Mouse (Mus musculus): ENCODE data around the gene Asic2.

The Asic2 gene

GRCm38 (mm10) chr11:81714801-81715200, 253.5 kb downstream of the Asic2 start:
- 39% methylated on average over 4 of the region's 4 CpGs for WGBS

GRCm38 (mm10) chr11:81706996-81707395, 261.3 kb downstream of the Asic2 start:
- 81% methylated on average over 5 of the region's 5 CpGs for WGBS

- WGBS: 42% methylated on average over 1 of the region's 1 CpGs
Measured at GRCm38 (mm10) chr11:81698008-81698407, 270.2 kb downstream of the Asic2 start.

GRCm38 (mm10) chr11:81695501-81695900, 272.8 kb downstream of the Asic2 start:
- WGBS: 57% methylated on average over 2 of the region's 2 CpGs

- 64% methylated on average over 2 of the region's 2 CpGs for WGBS
Measured at GRCm38 (mm10) chr11:81680511-81680910, 287.7 kb downstream of the Asic2 start.

- WGBS: 46% methylated on average over 3 of the region's 3 CpGs
Measured at GRCm38 (mm10) chr11:81670436-81670835, 297.8 kb downstream of the Asic2 start.

GRCm38 (mm10) chr11:81658850-81659249, 309.4 kb downstream of the Asic2 start:
- WGBS: 26% methylated on average over 1 of the region's 1 CpGs

- WGBS: 67% methylated on average over 2 of the region's 2 CpGs
Measured at GRCm38 (mm10) chr11:81657121-81657520, 311.1 kb downstream of the Asic2 start.

GRCm38 (mm10) chr11:81647828-81648227, 320.4 kb downstream of the Asic2 start:
- WGBS: 26% methylated on average over 4 of the region's 4 CpGs

- WGBS: 89% methylated on average over 3 of the region's 3 CpGs
Measured at GRCm38 (mm10) chr11:81645549-81645948, 322.7 kb downstream of the Asic2 start.

GRCm38 (mm10) chr11:81636356-81636755, 331.9 kb downstream of the Asic2 start:
- WGBS: 94% methylated on average over 9 of the region's 9 CpGs

- WGBS: 40% methylated on average over 25 of the region's 25 CpGs
Measured at GRCm38 (mm10) chr11:81634360-81635350, 333.6 kb downstream of the Asic2 start.

- WGBS: 50% methylated on average over 4 of the region's 4 CpGs
Measured at GRCm38 (mm10) chr11:81625199-81625598, 343.1 kb downstream of the Asic2 start.

GRCm38 (mm10) chr11:81620516-81620915, 347.7 kb downstream of the Asic2 start:
- 68% methylated on average over 6 of the region's 6 CpGs for WGBS

GRCm38 (mm10) chr11:81616437-81616836, 351.8 kb downstream of the Asic2 start:
- WGBS: 83% methylated on average over 8 of the region's 8 CpGs

GRCm38 (mm10) chr11:81613869-81614620, 354.2 kb downstream of the Asic2 start:
- WGBS: 34% methylated on average over 10 of the region's 10 CpGs

- 2% methylated on average over 17 of the region's 17 CpGs for WGBS
Measured at GRCm38 (mm10) chr11:81612798-81613540, 355.3 kb downstream of the Asic2 start.

GRCm38 (mm10) chr11:81611948-81612797, 356.1 kb downstream of the Asic2 start:
- 9% methylated on average over 20 of the region's 20 CpGs for WGBS

GRCm38 (mm10) chr11:81610506-81610905, 357.8 kb downstream of the Asic2 start:
- 89% methylated on average over 5 of the region's 5 CpGs for WGBS

GRCm38 (mm10) chr11:81602971-81603370, 365.3 kb downstream of the Asic2 start:
- WGBS: 89% methylated on average over 4 of the region's 4 CpGs

GRCm38 (mm10) chr11:81601736-81602135, 366.5 kb downstream of the Asic2 start:
- WGBS: 97% methylated on average over 5 of the region's 5 CpGs
